Mouse (Mus musculus): ENCODE measurements at regions not wholly inside any gene's neighbourhood (a gene's known extent, or its start where the extent isn't known, plus 50 kb on each side); places are given as distances from the start of the nearest gene placed in this dataset.

DNA sequence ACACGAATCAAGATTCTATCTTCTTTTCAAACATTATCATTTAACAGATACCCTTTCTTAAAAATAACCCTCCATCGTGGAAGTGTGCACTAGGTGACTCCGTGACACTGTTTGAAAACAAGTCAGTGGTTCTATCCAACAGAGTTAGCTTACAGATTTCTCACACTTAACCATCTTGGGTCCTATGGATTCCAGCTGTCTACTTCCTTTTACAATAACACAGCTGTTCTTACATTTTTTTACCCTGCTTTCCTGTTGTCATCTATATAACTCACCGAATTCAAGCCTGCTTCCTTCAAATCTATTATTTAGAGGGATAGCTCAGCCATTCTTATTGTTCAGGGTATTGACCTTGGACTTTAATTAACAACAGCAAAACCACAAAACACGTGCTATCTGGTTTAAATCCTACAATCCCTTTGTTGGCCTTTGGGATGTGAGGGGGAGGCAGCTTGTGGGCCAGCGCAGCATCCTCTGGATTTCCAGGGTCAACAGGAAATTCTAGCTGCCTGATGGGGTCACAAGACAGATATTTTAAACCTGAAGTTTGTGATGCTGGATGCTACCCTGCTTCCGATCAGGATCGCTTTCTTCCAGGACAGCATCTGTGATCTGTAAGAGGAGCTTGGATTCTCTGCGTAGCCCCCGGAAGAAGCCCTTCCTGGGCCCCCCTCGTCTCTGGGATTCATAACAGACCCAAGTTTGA, 94.4 kb upstream of the Tas2r134 start:
- no peak for DNase-seq (ENCODE audit: low read depth, low spot score)
- in situ Hi-C loops (cut with MboI; ENCODE audit: low sequenced_read_pairs in 2 of 2, unreplicated experiment in 2 of 2) = no loop called here
- TF ChIP-seq MAFK (IDR thresholded peaks at IDR 0.05; ENCODE audit: insufficient read depth, low read depth, low read length) (no peak), HCFC1 (IDR thresholded peaks at IDR 0.05; ENCODE audit: borderline replicate concordance, insufficient read depth, low read length) (no peak), CHD2 (IDR thresholded peaks at IDR 0.05; ENCODE audit: low read depth, low read length) (no peak), ZC3H11A (IDR thresholded peaks at IDR 0.05; ENCODE audit: borderline replicate concordance, low read depth, low read length) (no peak), ZNF384 (IDR thresholded peaks at IDR 0.05; ENCODE audit: low read depth, low read length) (no peak)
- Histone ChIP-seq H3K27ac (ENCODE audit: insufficient read depth, low read depth, low read length, poor library complexity, severe bottlenecking) (no peak overlapping the region), H3K9me3 (ENCODE audit: control insufficient read depth, insufficient read depth, low read depth, low read length) (no peaks in the 10 kb centered on the region), H3K9ac (ENCODE audit: insufficient read depth, low read depth, low read length, poor library complexity, severe bottlenecking) (no peak overlapping the region), H3K36me3 (ENCODE audit: control insufficient read depth, insufficient read depth, low read length, poor library complexity, severe bottlenecking) (no peaks in the 10 kb centered on the region), H3K4me1 (ENCODE audit: control insufficient read depth in 2 of 2, insufficient read depth in 2 of 2, low read length in 2 of 2, poor library complexity in 1 of 2) (no peaks in the 10 kb centered on the region), H3K4me3 (ENCODE audit: insufficient read depth in 1 of 2, low read depth in 1 of 2, low read length in 2 of 2, poor library complexity in 1 of 2, severe bottlenecking in 1 of 2) (no peak overlapping the region)

DNA sequence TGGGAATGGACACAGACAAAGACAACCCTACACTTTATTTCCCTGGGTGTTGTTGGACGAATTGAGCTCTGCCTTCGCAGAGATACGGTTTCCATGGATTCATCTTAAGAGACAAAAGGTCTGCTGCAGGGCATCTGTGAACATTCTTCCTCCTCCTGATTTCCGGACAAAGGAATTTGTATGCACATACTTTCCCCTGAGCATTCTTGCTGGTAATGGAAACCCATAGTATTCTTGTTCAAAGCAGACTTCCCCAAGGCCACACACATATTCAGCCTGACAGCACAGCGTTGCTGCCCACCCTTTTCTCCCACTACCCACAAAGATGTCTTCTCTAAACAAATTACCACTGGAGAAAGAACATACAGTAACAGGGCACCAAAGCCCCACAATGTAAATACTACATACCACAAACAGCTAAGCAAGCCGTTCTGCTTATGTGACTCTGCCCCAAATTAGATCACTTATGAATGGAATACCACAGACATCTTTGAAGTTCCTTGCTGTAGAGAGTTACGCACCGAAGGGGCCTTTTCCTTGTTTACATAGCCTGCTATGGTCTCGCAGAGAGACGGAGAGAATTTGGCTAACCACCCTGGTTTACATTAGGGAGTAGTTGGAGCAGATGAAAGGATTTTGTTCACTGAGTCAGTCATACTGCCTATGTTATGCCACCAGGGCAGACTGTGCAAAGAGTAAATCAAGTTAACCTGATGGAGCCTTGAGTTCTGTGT, 96.0 kb upstream of the Tas2r134 start:
- no peak for DNase-seq (ENCODE audit: low read depth, low spot score)
- Histone ChIP-seq H3K27ac (ENCODE audit: insufficient read depth, low read depth, low read length, poor library complexity, severe bottlenecking) (no peak overlapping the region), H3K9me3 (ENCODE audit: control insufficient read depth, insufficient read depth, low read depth, low read length) (no peaks in the 10 kb centered on the region), H3K4me3 (ENCODE audit: insufficient read depth in 1 of 2, low read depth in 1 of 2, low read length in 2 of 2, poor library complexity in 1 of 2, severe bottlenecking in 1 of 2) (no peak overlapping the region), H3K4me1 (ENCODE audit: control insufficient read depth in 2 of 2, insufficient read depth in 2 of 2, low read length in 2 of 2, poor library complexity in 1 of 2) (no peaks in the 10 kb centered on the region), H3K36me3 (ENCODE audit: control insufficient read depth, insufficient read depth, low read length, poor library complexity, severe bottlenecking) (no peaks in the 10 kb centered on the region), H3K9ac (ENCODE audit: insufficient read depth, low read depth, low read length, poor library complexity, severe bottlenecking) (no peak overlapping the region)
- no peak for TF ChIP-seq ZC3H11A (IDR thresholded peaks at IDR 0.05; ENCODE audit: borderline replicate concordance, low read depth, low read length)
- no peak for TF ChIP-seq HCFC1 (IDR thresholded peaks at IDR 0.05; ENCODE audit: borderline replicate concordance, insufficient read depth, low read length)
- no peak for TF ChIP-seq ZNF384 (IDR thresholded peaks at IDR 0.05; ENCODE audit: low read depth, low read length)
- TF ChIP-seq MAFK (IDR thresholded peaks at IDR 0.05; ENCODE audit: insufficient read depth, low read depth, low read length) = no peak
- no peak for TF ChIP-seq CHD2 (IDR thresholded peaks at IDR 0.05; ENCODE audit: low read depth, low read length)
- in situ Hi-C loops (cut with MboI; ENCODE audit: low sequenced_read_pairs in 2 of 2, unreplicated experiment in 2 of 2) = no loop called here

DNA sequence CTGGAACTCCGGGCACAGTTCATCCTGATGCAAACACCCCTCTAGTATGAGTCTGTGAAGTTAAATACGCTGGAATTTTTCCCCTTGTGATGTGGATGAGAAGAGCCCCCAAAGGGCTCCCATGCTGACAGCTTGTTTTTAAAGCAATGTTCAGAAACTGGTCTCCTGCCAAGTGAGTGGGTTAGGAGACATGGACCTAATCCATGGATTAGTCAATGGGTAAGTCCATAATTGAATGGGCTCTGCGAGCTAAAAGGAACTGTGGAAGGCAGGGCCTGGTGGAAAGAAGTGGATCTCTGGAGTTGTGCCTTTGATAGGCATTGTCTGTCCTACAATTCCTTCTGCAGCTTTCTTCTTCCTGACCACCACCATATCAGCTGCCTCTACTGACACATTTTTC, 104.5 kb upstream of the Tas2r134 start:
- Histone ChIP-seq H3K9me3 (ENCODE audit: control insufficient read depth, insufficient read depth, low read depth, low read length) (no peaks in the 10 kb centered on the region), H3K36me3 (ENCODE audit: control insufficient read depth, insufficient read depth, low read length, poor library complexity, severe bottlenecking) (no peaks in the 10 kb centered on the region), H3K9ac (ENCODE audit: insufficient read depth, low read depth, low read length, poor library complexity, severe bottlenecking) (no peak overlapping the region), H3K4me3 (ENCODE audit: insufficient read depth in 1 of 2, low read depth in 1 of 2, low read length in 2 of 2, poor library complexity in 1 of 2, severe bottlenecking in 1 of 2) (no peak overlapping the region), H3K4me1 (ENCODE audit: control insufficient read depth in 2 of 2, insufficient read depth in 2 of 2, low read length in 2 of 2, poor library complexity in 1 of 2) (no peaks in the 10 kb centered on the region), H3K27ac (ENCODE audit: insufficient read depth, low read depth, low read length, poor library complexity, severe bottlenecking) (no peak overlapping the region)
- TF ChIP-seq MAFK (IDR thresholded peaks at IDR 0.05; ENCODE audit: insufficient read depth, low read depth, low read length) = no peak
- no peak for TF ChIP-seq ZC3H11A (IDR thresholded peaks at IDR 0.05; ENCODE audit: borderline replicate concordance, low read depth, low read length)
- no peak for TF ChIP-seq CHD2 (IDR thresholded peaks at IDR 0.05; ENCODE audit: low read depth, low read length)
- TF ChIP-seq ZNF384 (IDR thresholded peaks at IDR 0.05; ENCODE audit: low read depth, low read length) = no peak
- no peak for TF ChIP-seq HCFC1 (IDR thresholded peaks at IDR 0.05; ENCODE audit: borderline replicate concordance, insufficient read depth, low read length)
- in situ Hi-C loops (cut with MboI; ENCODE audit: low sequenced_read_pairs in 2 of 2, unreplicated experiment in 2 of 2) = no loop called here
- no peak for DNase-seq (ENCODE audit: low read depth, low spot score)

DNA sequence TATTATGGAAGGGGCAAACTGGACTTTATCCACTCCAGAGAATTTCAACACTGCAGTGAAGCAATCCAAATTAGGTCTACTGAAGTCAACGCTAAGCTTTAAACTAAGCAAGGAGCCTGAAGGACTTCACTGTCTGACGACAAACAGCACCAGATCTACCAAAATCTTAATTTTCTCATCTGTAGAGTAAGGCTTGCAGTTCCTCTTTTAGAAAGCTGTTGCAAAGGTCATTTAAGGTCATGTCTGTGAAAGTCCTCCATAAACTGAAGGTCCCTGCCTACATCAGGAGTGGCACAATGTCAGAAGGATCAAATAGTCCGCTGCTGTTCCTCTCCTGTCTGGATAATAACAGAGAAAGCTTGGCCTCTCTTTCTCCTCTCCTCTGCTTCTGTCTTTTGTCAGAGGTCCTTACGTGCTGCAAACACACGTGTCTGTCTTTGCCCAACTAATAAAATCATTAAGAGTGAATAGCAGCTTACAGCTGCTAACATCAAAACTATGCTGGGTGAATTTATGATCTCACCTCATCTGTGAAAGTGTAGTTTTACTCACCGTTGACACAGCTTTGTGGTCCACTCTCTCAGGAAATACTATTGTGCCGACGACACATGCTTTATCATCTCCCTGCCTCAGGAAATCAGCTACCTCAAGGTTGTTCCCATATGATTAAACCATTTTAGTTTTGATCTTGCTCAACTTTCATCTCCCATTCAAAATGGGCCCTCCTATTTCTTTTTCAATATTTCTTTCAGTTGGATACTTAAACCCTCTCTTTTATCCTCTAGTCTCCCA, 117.9 kb upstream of the Tas2r134 start:
- H3K9me3 ChIP-seq (ENCODE audit: control insufficient read depth, insufficient read depth, low read depth, low read length) = no peaks in the 10 kb centered on the region
- H3K4me1 ChIP-seq (ENCODE audit: control insufficient read depth in 2 of 2, insufficient read depth in 2 of 2, low read length in 2 of 2, poor library complexity in 1 of 2) = no peaks in the 10 kb centered on the region
- no peak for DNase-seq (ENCODE audit: low read depth, low spot score)
- TF ChIP-seq ZNF384 (IDR thresholded peaks at IDR 0.05; ENCODE audit: low read depth, low read length) = no peak
- H3K36me3 ChIP-seq (ENCODE audit: control insufficient read depth, insufficient read depth, low read length, poor library complexity, severe bottlenecking) = no peaks in the 10 kb centered on the region
- no peak overlapping the region for H3K27ac ChIP-seq (ENCODE audit: insufficient read depth, low read depth, low read length, poor library complexity, severe bottlenecking)
- in situ Hi-C loops (cut with MboI; ENCODE audit: low sequenced_read_pairs in 2 of 2, unreplicated experiment in 2 of 2) = no loop called here
- H3K4me3 ChIP-seq (ENCODE audit: insufficient read depth in 1 of 2, low read depth in 1 of 2, low read length in 2 of 2, poor library complexity in 1 of 2, severe bottlenecking in 1 of 2) = no peak overlapping the region
- no peak overlapping the region for H3K9ac ChIP-seq (ENCODE audit: insufficient read depth, low read depth, low read length, poor library complexity, severe bottlenecking)

Data from ES-E14 (cell line).